Mouse (Mus musculus) midbrain, embryonic 16.5 days (tissue): Measurements from ENCODE around the gene Cacna1e. TPM values are rescaled to one million over a fixed set of nuclear protein-coding genes. Genes with fewer than 3 reads are reported as not detected.

Experiments
- ATAC-seq: fragments of 200-750 bp; cut with Nextera tagmentation; 2 replicates; pipeline ENCODE4 v1.8.0; 2017; ENCODE audit warnings: moderate TSS enrichment
- H3K27ac ChIP-seq: fragments of 300-500 bp; sonication (generic); 2 replicates; pipeline ENCODE4 v1.5.1; 2014; ENCODE audit warnings: mild to moderate bottlenecking, low read length, mixed read lengths
- H3K27me3 ChIP-seq: fragments of 300-500 bp; sonication (generic); 2 replicates; pipeline ENCODE4 v1.6.1; 2014; ENCODE audit warnings: low read depth, low read length, mixed read lengths; ENCODE audit not compliant: control insufficient read depth, insufficient read depth
- H3K36me3 ChIP-seq: fragments of 300-500 bp; sonication (generic); 2 replicates; pipeline ENCODE4 v1.6.1; 2014; ENCODE audit warnings: mild to moderate bottlenecking, low read length, moderate library complexity, mixed read lengths; ENCODE audit not compliant: control insufficient read depth, insufficient read depth
- H3K4me1 ChIP-seq: fragments of 300-500 bp; sonication (generic); 2 replicates; pipeline ENCODE4 v1.6.1; 2014; ENCODE audit warnings: mild to moderate bottlenecking, low read length, mixed read lengths; ENCODE audit not compliant: control insufficient read depth, insufficient read depth
- H3K4me2 ChIP-seq: fragments of 300-500 bp; sonication (generic); 2 replicates; pipeline ENCODE4 v1.6.1; 2014; ENCODE audit warnings: mild to moderate bottlenecking, low read length, mixed read lengths
- H3K4me3 ChIP-seq: fragments of 300-500 bp; sonication (generic); 2 replicates; pipeline ENCODE4 v1.5.1; 2014; ENCODE audit warnings: low read depth, mild to moderate bottlenecking, low read length, moderate library complexity, mixed read lengths
- H3K9ac ChIP-seq: fragments of 300-500 bp; sonication (generic); 2 replicates; pipeline ENCODE4 v1.6.1; 2014; ENCODE audit warnings: low read depth, low read length, mixed read lengths
- H3K9me3 ChIP-seq: fragments of 300-500 bp; sonication (generic); replicated peaks from 2 replicates; pipeline ENCODE4 v1.6.1; 2014; ENCODE audit warnings: mild to moderate bottlenecking, low read length, mixed read lengths; ENCODE audit not compliant: control insufficient read depth, poor library complexity, severe bottlenecking
- WGBS: fragments of 180-500 bp; shearing (Covaris S2); extraction: QIAGEN DNeasy Blood & Tissue Kit; methylation state at CpG from one replicate; pipeline ENCODE4 v1.1.7; 2014; 5-methylcytosine and 5-hydroxymethylcytosine counted together
- polyA plus RNA-seq: library from polyadenylated mRNA; unstranded; fragments of >200 nt; fragmentation: Nextera tagmentation; extraction: Ambion mirVana; gene quantifications from 2 replicates; pipeline ENCODE4 v1.2.1, GENCODE M21; 2015

Gene Cacna1e
- polyA plus RNA-seq, 1 experiment from 2014 or later, result 18.2 TPM

- Histone ChIP-seq H3K4me2 (no peak overlapping the region), H3K36me3 (no peaks in the 10 kb centered on the region), H3K9me3 (no peaks in the 10 kb centered on the region), H3K27me3 (no peaks in the 10 kb centered on the region), H3K27ac (no peak overlapping the region), H3K4me1 (peaks cover 17% of the 10 kb centered on the region), H3K4me3 (no peak overlapping the region), H3K9ac (no peak overlapping the region)
- 91% methylated on average over 6 of the region's 6 CpGs for WGBS
- ATAC-seq, result no peak
Observed at GRCm38 (mm10) chr1:154528803-154529202, 355.5 kb downstream of the Cacna1e start.

GRCm38 (mm10) chr1:154520715-154521114 is 363.6 kb downstream of the Cacna1e start:
- no peak overlapping the region for H3K27ac ChIP-seq
- 96% methylated on average over 2 of the region's 2 CpGs for WGBS
- H3K9ac ChIP-seq, result no peak overlapping the region
- no peak overlapping the region for H3K4me3 ChIP-seq
- H3K27me3 ChIP-seq, result no peaks in the 10 kb centered on the region
- no peaks in the 10 kb centered on the region for H3K36me3 ChIP-seq
- H3K9me3 ChIP-seq, result no peaks in the 10 kb centered on the region
- no peaks in the 10 kb centered on the region for H3K4me1 ChIP-seq
- H3K4me2 ChIP-seq, result no peak overlapping the region
- ATAC-seq, result no peak

DNA sequence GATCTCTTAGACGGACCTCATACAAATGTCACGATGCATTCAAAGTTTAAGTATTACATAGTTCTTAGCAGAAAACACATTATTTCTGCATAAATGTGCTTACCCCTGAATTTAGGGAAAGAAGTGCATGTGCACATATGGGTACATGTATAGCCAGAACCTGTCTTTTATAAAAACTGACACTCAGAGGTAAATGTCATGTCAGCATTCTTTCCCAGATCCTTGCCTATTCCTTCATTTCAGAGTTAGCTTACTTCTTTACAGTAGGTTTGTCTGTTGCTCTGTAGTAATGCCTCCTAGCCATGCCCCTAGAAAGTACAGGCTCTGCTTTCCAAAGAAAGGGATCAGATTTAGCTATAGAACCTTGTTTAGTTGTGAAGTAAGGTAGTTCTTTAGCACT is 369.0 kb downstream of the Cacna1e start:
- over 99% methylated on average over 2 of the region's 2 CpGs for WGBS
- Histone ChIP-seq H3K9ac (no peak overlapping the region), H3K27me3 (no peaks in the 10 kb centered on the region), H3K9me3 (no peaks in the 10 kb centered on the region; the same call in 1 of the 2 replicates), H3K4me2 (no peak overlapping the region), H3K4me3 (no peak overlapping the region), H3K27ac (no peak overlapping the region), H3K36me3 (no peaks in the 10 kb centered on the region), H3K4me1 (no peaks in the 10 kb centered on the region)
- ATAC-seq, result no peak

DNA sequence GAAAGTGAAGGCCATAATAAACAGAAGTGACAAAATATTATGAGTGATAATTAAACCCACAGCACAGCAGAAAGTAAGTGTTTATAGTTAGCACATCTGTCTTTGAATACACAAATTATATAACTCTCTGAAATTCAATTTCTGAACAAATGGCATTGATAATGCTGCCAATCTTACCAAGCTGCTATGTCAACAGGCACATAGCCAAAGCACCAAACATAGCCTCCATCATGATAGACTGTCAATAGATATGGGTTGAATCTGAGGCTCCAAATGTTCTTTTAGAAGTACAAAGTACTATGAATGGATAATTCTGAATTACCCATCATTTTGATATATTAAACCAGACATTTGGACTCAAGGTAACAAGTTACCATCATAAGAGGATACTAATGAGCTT is 372.6 kb downstream of the Cacna1e start:
- H3K4me2 ChIP-seq, result no peak overlapping the region
- H3K36me3 ChIP-seq, result no peaks in the 10 kb centered on the region
- ATAC-seq, result no peak

GRCm38 (mm10) chr1:154504005-154504404 is 380.3 kb downstream of the Cacna1e start:
- WGBS, result 67% methylated on average over 4 of the region's 4 CpGs
- H3K4me2 ChIP-seq, result no peak overlapping the region
- no peak overlapping the region for H3K27ac ChIP-seq
- H3K4me1 ChIP-seq, result peaks cover 9% of the 10 kb centered on the region
- no peaks in the 10 kb centered on the region for H3K9me3 ChIP-seq
- no peaks in the 10 kb centered on the region for H3K27me3 ChIP-seq
- H3K9ac ChIP-seq, result no peak overlapping the region
- H3K36me3 ChIP-seq, result no peaks in the 10 kb centered on the region
- no peak overlapping the region for H3K4me3 ChIP-seq
- ATAC-seq, result no peak

More for the DNA sequence above, 372.6 kb downstream of the Cacna1e start:
- no peaks in the 10 kb centered on the region for H3K27me3 ChIP-seq
- H3K4me3 ChIP-seq, result no peak overlapping the region
- H3K4me1 ChIP-seq, result no peaks in the 10 kb centered on the region
- H3K27ac ChIP-seq, result no peak overlapping the region
- H3K9ac ChIP-seq, result no peak overlapping the region
- no peaks in the 10 kb centered on the region; the same call in 1 of the 2 replicates for H3K9me3 ChIP-seq

GRCm38 (mm10) chr1:154500869-154501268 is 383.4 kb downstream of the Cacna1e start:
- Histone ChIP-seq H3K27me3 (no peaks in the 10 kb centered on the region), H3K27ac (peak overlapping the region; percentile 72), H3K36me3 (no peaks in the 10 kb centered on the region), H3K9ac (no peak overlapping the region), H3K4me1 (peaks cover 9% of the 10 kb centered on the region), H3K9me3 (no peaks in the 10 kb centered on the region), H3K4me2 (no peak overlapping the region), H3K4me3 (no peak overlapping the region)
- WGBS, result 73% methylated on average over 5 of the region's 5 CpGs
- ATAC-seq, result peak; percentile 23; the same call in 1 of the 2 replicates

DNA sequence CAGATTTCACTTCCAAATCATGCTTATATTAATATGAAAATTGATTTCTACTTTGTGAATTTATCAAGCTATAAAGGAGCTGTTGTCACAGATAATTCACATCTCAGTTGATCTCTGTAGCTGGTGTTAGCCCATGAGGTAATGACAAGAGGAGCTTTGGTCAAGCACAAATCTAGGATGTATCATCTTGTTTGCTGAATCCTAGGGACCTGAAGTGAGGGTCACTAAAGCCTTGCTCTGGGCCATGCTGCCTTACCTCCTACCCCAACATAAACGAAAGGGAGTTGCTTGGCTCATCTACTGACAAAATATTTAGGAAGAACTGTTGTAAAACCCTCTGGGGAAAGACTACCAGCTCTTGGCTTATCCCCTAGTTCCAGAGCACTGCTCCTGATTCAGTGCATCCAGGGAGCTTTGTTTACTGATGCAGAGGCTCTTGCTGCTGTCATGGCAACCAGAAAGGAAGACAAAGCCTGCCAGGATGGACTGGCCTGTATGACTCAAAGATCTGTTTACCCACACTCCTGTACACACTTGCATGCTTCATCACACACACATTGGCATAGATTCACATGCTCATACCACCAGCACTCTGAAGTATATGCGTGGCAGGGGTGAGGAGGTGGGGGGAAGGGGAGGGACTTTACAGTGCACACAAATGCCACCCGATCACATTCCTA is 384.0 kb downstream of the Cacna1e start:
- ATAC-seq, result peak; percentile 92
- 25% methylated on average over 3 of the region's 3 CpGs for whole genome bisulfite sequencing
- no peaks in the 10 kb centered on the region for H3K9me3 ChIP-seq
- no peak overlapping the region for H3K9ac ChIP-seq
- no peak overlapping the region for H3K4me2 ChIP-seq
- no peaks in the 10 kb centered on the region for H3K36me3 ChIP-seq
- peaks cover 9% of the 10 kb centered on the region for H3K4me1 ChIP-seq
- H3K27me3 ChIP-seq, result no peaks in the 10 kb centered on the region
- peak overlapping the region; percentile 72 for H3K27ac ChIP-seq
- H3K4me3 ChIP-seq, result no peak overlapping the region

GRCm38 (mm10) chr1:154498821-154499220 is 385.5 kb downstream of the Cacna1e start:
- 89% methylated on average over 4 of the region's 4 CpGs for WGBS
- Histone ChIP-seq H3K9ac (no peak overlapping the region), H3K4me2 (no peak overlapping the region), H3K4me1 (peaks cover 9% of the 10 kb centered on the region), H3K9me3 (no peaks in the 10 kb centered on the region), H3K36me3 (no peaks in the 10 kb centered on the region), H3K27ac (no peak overlapping the region), H3K27me3 (no peaks in the 10 kb centered on the region), H3K4me3 (no peak overlapping the region)
- ATAC-seq, result no peak

GRCm38 (mm10) chr1:154491071-154491470 is 393.2 kb downstream of the Cacna1e start:
- Histone ChIP-seq H3K9ac (no peak overlapping the region), H3K36me3 (no peaks in the 10 kb centered on the region), H3K27ac (no peak overlapping the region), H3K4me3 (no peak overlapping the region), H3K4me2 (no peak overlapping the region), H3K4me1 (no peaks in the 10 kb centered on the region), H3K27me3 (no peaks in the 10 kb centered on the region), H3K9me3 (no peaks in the 10 kb centered on the region)
- ATAC-seq, result no peak
- 65% methylated on average over 6 of the region's 6 CpGs for WGBS
